Mouse (Mus musculus) A20 (cell line): ENCODE data around the gene Slc25a19.

Experiments used
- DNase-seq: peaks from one replicate; pipeline ENCODE4 v3.0.0-alpha.2; 2011; ENCODE audit warnings: low read depth, low spot score

Gene Slc25a19

GRCm38 (mm10) chr11:115640978-115641663, 13.0 kb upstream of the Slc25a19 start:
- peak; percentile 99 for DNase-seq

- DNase-seq, result peak; percentile 83
These were observed 12.3 kb upstream of the Slc25a19 start for GRCm38 (mm10) chr11:115640311-115640828.

GRCm38 (mm10) chr11:115639540-115639939, 11.4 kb upstream of the Slc25a19 start:
- no peak for DNase-seq

- peak; percentile 94 for DNase-seq
These were observed 10.7 kb upstream of the Slc25a19 start for GRCm38 (mm10) chr11:115638498-115639409.

- peak; percentile 55 for DNase-seq
These were observed 8.9 kb upstream of the Slc25a19 start for GRCm38 (mm10) chr11:115636960-115637359.

- DNase-seq, result peak; percentile 62
These were observed 7.4 kb upstream of the Slc25a19 start for GRCm38 (mm10) chr11:115635484-115635883.

GRCm38 (mm10) chr11:115635041-115635440, 6.9 kb upstream of the Slc25a19 start:
- peak; percentile 75 for DNase-seq

GRCm38 (mm10) chr11:115634109-115634508, 6.0 kb upstream of the Slc25a19 start:
- peak; percentile 90 for DNase-seq

- DNase-seq, result peak; percentile 90
These were observed 4.8 kb upstream of the Slc25a19 start for GRCm38 (mm10) chr11:115632862-115633261.

- DNase-seq, result peak; percentile 82
These were observed 4.2 kb upstream of the Slc25a19 start for GRCm38 (mm10) chr11:115632247-115632646.

- DNase-seq, result peak; percentile 92
These were observed 3.4 kb upstream of the Slc25a19 start for GRCm38 (mm10) chr11:115631505-115631890.

GRCm38 (mm10) chr11:115630532-115631504, 2.7 kb upstream of the Slc25a19 start:
- DNase-seq, result peak; percentile 100

GRCm38 (mm10) chr11:115629734-115630531, 1.8 kb upstream of the Slc25a19 start:
- DNase-seq, result peak; percentile 80

- peak; percentile 83 for DNase-seq
These were observed 488 bp upstream of the Slc25a19 start for GRCm38 (mm10) chr11:115628465-115629101.

GRCm38 (mm10) chr11:115626824-115627616, 1.1 kb downstream of the Slc25a19 start:
- DNase-seq, result peak; percentile 49

GRCm38 (mm10) chr11:115625877-115626276, 2.2 kb downstream of the Slc25a19 start:
- DNase-seq, result no peak

- peak; percentile 48 for DNase-seq
These were observed 4.5 kb downstream of the Slc25a19 start for GRCm38 (mm10) chr11:115623487-115624070.

- no peak for DNase-seq
These were observed 8.1 kb downstream of the Slc25a19 start for GRCm38 (mm10) chr11:115619949-115620348.
